Mouse (Mus musculus) left cerebral cortex, postnatal 14 days (tissue): ENCODE data around the gene Plrg1. TPM values are rescaled to one million over a fixed set of nuclear protein-coding genes. Genes with fewer than 3 reads are reported as not detected.

Experiments used
- DNase-seq, 2 experiments: peaks; one replicate each; pipeline ENCODE4 v3.0.0; 2021 to 2022; ENCODE audit warnings: low spot score in 2 of 2, mixed read lengths in 1 of 2
- intact Hi-C: fragments of 180-260 bp; cut with DNase I; formaldehyde crosslinking; loops from one replicate; pipeline ENCODE4 v1.15.1; 2025
- total RNA-seq, 2 experiments: library from RNA; stranded (reverse); gene quantifications; 2 replicates each; pipeline ENCODE4 v1.2.3; 2021

Gene Plrg1
- total RNA-seq, 2 experiments from 2014 or later, result 38.8 to 39.9 TPM

DNA sequence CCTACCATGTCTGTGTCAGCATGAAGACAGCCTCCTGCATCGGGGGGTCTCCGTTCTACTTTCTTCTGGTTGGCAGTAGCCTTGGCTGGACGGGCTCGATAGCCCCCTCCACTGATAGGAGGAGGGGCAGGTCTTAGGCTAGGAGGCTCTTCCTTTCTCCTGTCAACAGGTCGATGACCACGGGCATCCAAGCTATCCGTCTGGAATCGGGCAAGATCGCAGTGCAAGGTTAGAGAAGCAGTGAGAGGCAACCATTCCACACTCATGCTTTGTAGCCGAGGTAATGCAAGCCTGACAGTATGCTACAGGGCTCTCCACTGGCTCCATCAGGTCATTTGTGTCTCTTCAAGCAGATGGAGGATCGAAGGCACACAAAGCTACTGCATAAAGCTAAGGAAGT, 8.7 kb upstream of the Plrg1 start:
- intact Hi-C loops, result no loop called here
- DNase-seq, result no peak

DNA sequence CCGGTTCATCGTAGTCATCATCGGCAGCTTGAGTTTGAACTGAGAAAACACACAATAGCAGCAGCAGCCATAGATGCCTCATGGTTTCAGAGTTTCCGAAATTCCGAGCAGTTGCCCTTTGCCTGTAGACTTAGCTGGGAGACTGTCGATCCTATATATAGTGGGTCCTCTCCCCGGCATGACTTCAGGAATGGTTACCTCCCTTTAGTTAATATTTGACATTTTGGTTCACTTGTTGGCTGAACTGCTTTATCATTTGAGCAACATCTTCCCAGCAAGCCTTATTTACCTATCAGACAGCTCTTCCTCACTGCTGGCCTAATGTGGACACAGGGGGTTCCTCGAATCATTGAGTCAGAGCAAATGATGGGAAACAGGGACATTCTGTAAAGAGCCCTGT, 5.6 kb upstream of the Plrg1 start, which contains the start of gene Fgb:
Gene Fgb, minus strand, starts transcription at position 184 of the 400 bp plus-strand sequence.
- DNase-seq, result no peak
- intact Hi-C loops, result no loop called here

DNA sequence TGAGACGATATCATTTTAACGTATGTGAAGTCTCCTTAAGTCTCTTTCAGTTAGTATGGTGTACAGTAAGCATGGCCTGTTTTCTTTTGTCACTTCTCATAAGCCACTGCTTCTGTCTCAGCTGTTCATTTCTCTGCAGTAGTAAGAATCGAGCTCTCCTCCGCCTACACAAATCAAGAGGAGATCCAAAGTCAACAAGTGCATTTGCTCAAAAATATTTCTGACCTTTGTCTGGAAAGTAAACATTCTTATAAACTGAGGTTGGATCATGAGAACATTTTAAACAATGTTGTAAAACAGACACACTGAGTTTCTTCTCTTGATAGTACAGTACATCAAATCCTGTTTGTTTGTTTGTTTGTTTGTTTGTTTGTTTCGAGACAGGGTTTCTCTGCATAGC, 4.7 kb upstream of the Plrg1 start:
- no peak for DNase-seq
- intact Hi-C loops, result no loop called here

DNA sequence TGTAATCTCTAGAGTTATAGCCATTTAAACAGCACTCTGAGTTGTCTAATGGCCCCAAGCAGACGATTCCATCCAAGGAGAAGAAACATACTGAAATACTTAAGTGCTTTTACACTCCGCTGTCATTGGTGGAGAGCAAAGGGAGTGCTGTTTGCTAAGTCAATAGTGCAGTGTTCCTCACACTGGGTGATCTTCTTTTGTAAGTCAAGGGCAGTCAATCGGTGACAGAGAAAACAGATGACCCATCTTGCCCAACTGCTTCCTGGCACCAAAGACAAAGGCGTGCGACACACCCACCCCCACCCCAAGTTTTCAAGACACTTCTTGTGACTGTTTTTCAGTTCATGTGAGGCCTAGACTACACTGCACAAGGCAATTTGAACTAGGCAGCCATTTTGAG, 3.2 kb upstream of the Plrg1 start:
- no peak for DNase-seq
- intact Hi-C loops, result loop anchor here (2.0 kb wide), 1 partner anchor 175 kb away; the partner anchor contains the start of gene Rbm46

DNA sequence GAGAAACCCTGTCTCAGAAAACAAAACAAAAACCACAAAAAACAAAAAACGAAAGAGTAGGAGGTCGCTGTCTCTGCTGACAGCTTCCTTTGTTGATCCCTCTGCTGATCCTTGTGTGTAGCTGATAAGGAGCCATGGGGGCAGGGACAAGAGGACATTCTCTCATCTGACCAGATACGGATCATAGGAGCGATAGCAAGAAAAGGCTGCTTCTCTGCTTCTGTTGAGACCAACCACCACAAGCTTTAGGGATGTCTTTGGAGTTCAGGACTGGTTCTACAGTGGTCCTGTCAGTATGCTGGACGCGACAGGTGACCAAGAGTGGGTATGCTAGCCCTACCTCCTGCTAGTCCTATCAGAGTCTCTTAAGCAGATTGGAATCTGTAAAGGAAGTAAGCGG, 2.2 kb upstream of the Plrg1 start:
- intact Hi-C loops, result loop anchor here (1.0 to 2.0 kb wide), 2 partner anchors 51 to 176 kb away; partner anchors contain the start of gene Rbm46
- DNase-seq, result no peak

DNA sequence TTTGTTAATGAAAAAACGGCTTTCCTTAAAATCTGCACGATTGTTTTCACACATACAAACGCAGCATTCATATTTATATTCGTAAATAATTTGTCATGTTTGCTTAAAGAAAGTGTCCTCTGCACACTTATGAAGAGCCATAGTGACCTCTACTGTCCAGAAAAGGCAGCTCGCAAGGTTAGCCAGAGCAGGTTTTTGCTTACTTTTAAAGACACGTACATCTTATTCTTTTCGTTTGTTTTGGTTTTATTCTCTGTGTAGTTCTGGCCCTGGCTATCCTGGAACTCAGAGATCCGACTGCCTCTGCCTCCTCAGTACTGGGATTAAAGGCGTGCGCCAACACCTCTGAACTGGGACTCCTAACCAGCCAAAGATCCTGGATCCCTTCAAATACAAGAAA, 1.6 kb upstream of the Plrg1 start:
- intact Hi-C loops, result loop anchor here (1.0 to 2.0 kb wide), 3 partner anchors 51 to 177 kb away; partner anchors contain the start of gene Rbm46
- peak; percentile 46 to 49 for DNase-seq

DNA sequence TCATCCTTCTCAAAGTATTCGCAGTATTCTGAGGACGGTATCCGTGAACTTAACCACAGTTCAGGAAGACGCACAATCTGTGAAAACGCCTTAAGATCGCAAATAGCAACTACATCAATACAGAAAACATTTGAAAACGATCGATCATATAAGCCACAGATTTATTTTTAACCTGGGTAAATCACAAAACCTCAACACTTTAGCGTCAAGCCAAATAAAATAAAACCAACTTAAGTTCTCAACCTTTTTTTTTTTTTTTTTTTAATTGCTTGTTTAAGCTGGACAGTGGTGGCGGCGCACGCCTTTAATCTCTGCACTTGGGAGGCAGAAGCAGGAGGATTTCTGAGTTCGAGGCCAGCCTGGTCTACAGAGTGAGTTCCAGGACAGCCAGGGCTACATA, 563 bp upstream of the Plrg1 start:
- DNase-seq, result no peak
- intact Hi-C loops, result loop anchor here (2.0 to 5.0 kb wide), 2 partner anchors 56 to 687 kb away; no protein-coding TSS in a partner anchor

DNA sequence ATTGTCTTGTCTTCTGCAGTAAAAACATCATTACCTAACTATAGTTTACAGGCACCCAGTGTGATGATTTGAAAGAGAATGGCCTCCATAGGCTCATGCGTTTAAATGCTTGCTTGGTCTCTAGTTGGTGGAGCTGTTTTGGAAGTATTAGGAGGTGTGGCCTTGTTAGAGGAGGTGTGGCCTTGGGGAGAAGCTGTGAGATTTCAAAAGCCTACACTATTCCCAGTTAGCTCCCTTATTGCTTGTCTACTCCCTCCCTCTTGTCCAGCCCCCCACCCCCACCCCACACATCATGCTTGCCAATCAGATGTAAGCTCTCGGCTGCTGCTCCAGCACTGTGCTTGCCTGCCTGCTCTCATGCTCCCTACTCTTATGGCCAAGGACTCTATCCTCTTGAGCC, 1.7 kb downstream of the Plrg1 start:
- intact Hi-C loops, result loop anchor here (5.0 kb wide), 1 partner anchor 690 kb away; no protein-coding TSS in a partner anchor

DNA sequence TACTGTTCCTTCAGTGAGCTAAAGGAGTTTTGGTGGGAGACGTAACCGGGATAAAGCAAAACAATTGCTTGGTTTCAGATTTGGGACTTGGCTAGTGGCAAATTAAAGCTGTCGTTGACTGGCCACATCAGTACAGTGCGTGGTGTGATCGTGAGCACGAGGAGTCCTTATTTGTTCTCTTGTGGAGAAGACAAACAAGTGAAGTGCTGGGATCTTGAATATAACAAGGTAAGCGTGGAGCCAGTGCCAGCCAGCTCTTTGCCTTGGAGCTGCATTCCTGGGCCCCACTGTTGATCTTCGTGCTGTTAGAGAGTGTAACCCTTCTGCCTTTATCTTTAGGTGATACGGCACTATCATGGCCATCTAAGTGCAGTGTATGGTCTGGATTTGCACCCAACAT, 12.6 kb downstream of the Plrg1 start:
- intact Hi-C loops, result no loop called here
- no peak for DNase-seq

More for the DNA sequence above, 1.7 kb downstream of the Plrg1 start:
- no peak for DNase-seq

DNA sequence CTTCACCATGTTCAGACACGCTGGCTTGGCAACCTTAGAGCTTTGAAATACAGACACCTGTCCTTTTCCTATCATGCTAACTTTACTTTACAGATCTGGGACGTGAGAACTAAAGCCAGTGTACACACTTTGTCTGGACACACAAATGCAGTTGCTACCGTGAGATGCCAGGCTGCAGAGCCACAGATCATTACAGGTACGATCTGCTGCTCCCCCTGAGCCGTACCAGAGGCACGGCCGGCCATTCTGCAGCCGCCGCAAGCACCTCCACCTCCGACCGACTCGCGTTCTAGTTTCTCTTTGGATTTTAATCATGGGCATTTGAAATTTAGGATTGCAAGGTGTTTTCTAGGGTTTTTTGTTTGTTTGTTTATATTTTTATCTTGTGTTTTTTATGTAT, 13.5 kb downstream of the Plrg1 start:
- intact Hi-C loops, result no loop called here

DNA sequence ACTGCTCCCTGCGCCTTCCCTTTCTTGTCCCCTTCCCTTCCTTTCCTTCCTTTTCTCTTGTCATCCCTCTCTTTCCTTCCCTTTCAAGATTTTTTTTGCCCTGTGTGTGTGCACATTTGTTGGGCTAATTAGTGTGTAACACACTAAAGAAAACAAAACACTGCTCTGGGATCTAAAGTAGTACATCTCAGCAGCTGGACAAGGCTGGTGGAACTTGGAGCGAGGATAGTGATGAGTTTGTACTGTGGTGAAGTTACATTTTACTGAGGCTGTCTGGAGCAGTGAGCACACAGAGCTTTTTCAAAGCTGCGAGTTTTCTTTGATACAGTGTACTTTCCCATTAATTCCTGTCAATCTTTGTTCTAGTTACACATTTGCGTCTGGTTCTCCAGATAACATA, 14.9 kb downstream of the Plrg1 start:
- intact Hi-C loops, result no loop called here
- no peak for DNase-seq

More for the DNA sequence above, 13.5 kb downstream of the Plrg1 start:
- DNase-seq, result no peak

DNA sequence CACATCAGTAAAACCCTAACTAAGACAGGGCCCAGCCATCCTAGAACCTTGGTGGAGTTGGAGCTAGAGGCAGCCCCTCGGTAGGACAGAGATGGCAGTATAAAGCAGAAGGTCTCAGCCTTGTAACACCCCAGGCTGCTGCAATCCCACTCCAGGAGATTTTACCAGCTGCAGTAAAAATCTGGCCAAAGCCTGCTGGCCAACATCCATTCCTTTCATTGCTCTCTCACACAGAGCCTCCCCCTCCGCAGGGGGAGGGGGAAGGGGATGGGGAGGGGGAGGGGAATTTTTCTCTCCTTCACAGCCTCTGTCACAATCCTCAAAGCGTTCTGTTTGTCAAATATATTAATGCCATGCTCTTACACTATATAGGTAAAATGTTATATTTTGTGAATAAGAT, 21.2 kb downstream of the Plrg1 start:
- intact Hi-C loops, result no loop called here
- DNase-seq, result no peak

DNA sequence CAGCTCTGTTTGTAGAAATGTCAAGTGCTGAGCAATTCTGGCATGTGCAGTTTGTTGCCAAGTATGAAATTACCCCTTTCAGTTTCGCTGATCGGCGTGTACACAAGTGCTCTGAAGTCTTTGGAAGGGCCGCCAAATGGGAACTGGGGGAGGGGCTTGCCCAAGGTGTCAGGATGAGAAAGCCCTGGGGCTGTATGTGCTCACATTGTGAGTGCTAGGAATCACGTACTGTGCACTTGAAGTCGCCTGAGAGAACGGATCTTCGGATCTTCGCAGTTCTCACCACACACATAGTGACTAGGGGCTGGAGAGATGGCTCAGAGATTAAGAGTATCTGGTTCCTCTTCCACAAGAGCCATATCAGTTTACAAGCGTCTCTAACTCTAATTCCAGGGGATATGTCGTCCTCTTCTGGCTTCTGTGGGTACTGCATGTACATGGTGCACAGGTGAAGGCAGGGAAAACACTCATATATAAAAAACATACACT, 25.3 kb downstream of the Plrg1 start:
- intact Hi-C loops, result no loop called here
- DNase-seq, result peak; percentile 46 to 67

DNA sequence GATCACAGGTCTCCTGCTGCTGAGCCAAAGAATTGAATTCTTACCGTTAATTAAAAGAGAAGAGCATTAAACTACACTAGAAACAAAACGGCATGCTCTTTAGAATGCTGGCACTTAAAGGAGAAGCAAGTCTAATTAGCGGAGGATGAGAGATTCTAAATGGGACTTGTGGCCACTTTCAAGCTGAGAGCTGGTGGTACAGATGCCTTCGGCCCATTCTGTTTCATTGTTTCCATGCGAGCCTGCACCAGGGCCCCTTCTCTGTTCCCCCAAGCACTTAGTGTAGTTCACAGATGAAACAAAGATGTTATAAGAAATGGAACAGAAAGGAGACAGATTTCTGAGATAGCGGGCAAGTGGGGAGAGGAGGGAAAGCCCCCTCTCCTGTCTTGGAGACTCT, 42.3 kb downstream of the Plrg1 start:
- intact Hi-C loops, result no loop called here
- no peak for DNase-seq

DNA sequence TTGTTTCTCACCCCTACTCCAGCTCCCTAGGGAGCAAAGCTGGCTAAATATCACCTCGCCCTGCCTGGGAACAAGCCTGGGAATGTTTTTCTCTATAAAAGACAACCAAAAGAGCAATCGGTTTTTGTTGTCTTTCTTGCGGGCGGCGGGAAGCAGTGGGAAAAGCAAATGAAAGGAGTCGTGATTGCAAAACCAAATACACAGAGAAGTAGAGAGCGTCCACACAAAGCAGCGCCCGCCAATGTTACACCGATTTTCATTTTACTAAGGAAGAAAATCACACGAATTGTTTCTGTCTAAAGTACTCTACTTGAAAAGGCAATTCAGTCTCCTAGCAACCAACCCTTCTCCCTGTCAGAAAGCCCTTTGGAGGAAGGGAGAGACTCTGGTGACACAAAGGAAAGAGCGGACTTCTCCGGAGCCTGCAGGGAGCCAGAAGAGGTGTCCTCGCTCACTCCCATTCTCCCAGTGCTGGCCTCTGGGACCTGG, 43.3 kb downstream of the Plrg1 start:
- intact Hi-C loops, result no loop called here
- peak; percentile 14 to 34 for DNase-seq

DNA sequence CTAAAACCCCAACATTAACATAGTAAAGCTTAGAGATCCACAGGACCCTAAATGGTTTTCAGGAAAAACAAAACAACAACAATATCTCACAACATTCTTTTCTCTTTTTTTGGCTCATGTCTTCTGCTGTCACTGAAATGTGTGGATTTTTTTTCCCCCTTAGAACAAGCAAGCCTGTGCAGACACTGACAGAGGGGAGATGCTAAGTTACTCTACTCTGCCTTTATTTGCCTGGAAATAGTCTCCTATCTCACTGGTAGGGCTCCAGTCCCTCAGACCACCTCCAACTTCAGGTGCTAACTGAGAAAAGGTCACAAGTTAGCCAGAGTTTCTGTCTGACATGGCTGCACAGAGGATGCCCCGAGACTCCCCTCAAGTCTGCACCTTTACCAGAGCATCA, 43.8 kb downstream of the Plrg1 start:
- DNase-seq, result no peak
- intact Hi-C loops, result no loop called here

DNA sequence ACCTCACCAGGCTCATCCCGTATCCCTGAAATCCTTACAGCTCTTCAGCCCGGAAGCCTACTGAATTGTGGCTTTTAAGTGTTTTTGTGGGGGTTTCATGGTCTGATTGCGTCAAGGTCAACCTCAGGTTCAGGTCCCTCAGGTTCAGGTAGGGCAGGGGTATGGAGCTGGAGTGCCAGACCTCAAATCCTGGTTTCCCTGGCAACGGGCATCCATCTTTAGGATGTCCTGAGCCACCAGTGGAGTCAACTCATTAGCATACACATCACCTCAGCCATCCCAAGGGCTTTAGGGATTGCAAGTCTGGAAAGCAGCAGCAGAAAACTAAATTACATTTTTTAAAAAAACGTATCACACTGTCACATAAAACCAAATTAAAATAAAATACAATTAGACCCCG, 44.3 kb downstream of the Plrg1 start:
- intact Hi-C loops, result no loop called here
- no peak for DNase-seq

DNA sequence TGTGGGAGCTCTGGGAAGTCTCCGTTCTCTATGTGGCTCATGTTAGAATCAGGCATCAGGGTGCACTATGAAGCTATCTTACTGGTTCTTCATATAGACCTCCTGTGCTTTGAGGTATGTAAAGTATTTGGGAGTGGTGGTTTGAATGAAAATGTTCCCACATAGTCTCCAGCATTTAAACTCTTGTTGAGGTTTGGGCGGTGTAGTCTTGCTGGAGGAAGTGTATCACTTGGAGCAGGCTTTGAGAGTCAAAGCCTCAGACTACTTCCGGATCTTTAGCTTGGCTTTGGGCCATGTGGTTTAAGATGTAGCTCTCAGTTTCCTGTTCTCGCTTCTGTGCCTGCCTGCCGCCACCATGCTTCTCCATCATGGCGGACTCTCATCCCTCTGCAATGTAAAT, 47.0 kb downstream of the Plrg1 start:
- no peak for DNase-seq
- intact Hi-C loops, result no loop called here

DNA sequence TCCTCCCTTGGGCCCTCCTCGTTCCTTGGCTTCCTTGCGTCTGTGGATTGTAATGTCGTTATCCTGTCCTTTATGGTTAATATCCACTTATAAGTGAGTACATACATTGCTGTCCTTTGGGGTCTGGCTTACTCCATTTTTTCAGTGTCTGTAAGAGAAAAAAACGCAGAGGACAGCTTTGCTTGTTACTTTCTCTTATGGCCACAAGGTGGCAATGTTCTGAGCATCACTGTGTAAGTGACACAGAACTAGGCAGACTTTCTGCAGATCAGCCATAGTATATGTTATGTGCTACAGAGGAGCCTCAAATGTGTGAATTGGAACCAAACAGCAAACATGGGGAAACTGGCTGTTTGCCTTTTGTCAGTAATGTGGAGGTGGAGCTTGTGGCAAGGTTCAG, 54.8 kb downstream of the Plrg1 start:
- intact Hi-C loops, result loop anchor here (2.0 kb wide), 2 partner anchors 113 to 163 kb away; no protein-coding TSS in a partner anchor
- peak in 1 of 2 experiments; percentile 43 for DNase-seq

DNA sequence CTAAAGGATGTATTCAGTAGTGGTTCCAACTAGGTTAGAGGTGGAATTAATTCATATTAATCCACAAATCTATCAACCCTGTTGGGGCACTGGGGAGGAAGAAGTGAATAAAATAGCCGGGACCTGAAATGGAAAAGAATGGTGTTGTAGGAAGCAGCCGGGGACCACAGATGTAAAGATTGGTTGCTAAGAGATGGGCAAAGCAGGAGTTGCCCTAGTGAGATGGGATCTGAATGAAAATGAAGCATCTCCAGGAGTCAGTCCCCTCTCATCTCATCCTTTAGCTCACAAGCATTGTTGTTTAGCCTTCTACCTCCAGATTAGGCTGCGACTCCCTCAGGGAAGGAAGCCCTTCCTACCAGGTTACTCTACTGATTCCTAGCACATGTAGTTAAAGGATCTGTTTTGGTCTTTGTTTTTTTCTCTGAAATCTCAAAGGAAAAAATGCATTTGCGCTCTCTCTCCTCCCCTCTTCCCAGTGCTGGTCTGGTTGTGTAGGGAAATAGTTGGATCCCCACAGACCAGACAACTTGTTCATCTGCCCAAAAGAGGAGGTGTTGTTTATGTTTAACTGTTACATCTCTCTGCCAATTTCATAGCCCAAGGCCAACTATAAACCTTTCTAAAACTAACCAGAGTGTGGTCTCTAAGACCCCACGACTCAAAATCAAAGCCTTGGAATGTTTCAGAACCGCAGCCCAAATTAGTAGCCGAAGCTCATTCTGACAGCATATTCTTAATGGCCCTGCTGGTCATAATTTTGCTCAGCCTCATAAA, 56.4 kb downstream of the Plrg1 start:
- no peak for DNase-seq
- intact Hi-C loops, result loop anchor here (2.0 kb wide), 2 partner anchors 111 to 161 kb away; no protein-coding TSS in a partner anchor

DNA sequence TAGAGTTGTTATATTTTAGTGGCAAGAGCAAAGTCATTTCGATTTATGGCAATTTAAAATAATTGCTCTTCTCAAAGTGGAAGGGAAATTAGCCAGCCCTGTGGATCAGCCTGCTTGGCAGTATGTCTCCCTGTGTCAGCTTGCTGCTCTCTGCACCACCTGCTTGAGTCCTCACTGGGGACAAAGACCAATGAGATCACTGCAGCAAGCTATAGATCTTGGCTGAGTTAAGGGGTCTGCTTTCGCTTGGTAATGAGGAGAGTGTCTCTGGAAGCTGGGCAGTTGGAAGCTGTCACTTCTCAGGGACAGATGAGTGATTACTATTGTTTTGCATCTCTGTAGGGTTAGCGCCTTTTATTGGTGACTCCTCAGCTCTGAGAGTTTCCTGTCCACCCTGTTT, 57.5 kb downstream of the Plrg1 start:
- DNase-seq, result no peak
- intact Hi-C loops, result no loop called here
